Mouse (Mus musculus): Measurements from ENCODE around the gene Rad51b. TPM values are rescaled to one million over a fixed set of nuclear protein-coding genes. Genes with fewer than 3 reads are reported as not detected.
"Not testable (repeated sequence)": the region's sequence is repeated elsewhere in the genome, so short reads cannot be mapped to it uniquely, and the experiment has no call there.

Gene Rad51b
- polyA plus RNA-seq (2012; rRNA removed) = 1.7 and 2.3 TPM in 2 replicates

DNA sequence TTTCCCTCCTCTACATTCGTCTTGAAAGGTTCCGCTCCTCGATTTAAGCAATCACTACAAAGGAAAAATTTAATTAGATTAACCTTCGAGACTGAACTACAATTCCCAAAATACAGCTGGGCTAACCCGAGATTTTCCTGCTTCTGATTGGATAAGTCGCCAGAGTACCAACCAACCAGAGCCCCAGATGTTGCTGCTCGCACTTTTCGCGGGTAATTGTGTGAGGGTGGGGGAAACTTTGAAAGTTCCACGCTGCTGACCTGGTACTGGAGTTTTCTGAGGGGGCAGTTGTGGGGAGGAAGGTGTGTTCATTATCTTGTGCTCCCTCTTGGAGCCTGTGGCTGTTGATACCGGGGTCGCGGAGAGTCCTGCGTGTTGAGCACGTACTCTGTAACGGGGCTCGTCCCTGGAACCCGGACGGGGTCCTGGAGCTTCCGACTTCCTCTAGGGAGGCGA lies at the start of gene Rad51b:
TSS of gene Rad51b (plus strand) at position 162 of the 456 bp plus-strand sequence.
- peak; percentile 30 for DNase-seq (ENCODE audit: low spot score)

GRCm38 (mm10) chr12:79248110-79248509 lies 49.0 kb upstream of the Rad51b start:
- DNase-seq (ENCODE audit: low spot score) = no peak

GRCm38 (mm10) chr12:79253294-79254053 lies 43.6 kb upstream of the Rad51b start:
- no peak for DNase-seq (ENCODE audit: low spot score)

DNA sequence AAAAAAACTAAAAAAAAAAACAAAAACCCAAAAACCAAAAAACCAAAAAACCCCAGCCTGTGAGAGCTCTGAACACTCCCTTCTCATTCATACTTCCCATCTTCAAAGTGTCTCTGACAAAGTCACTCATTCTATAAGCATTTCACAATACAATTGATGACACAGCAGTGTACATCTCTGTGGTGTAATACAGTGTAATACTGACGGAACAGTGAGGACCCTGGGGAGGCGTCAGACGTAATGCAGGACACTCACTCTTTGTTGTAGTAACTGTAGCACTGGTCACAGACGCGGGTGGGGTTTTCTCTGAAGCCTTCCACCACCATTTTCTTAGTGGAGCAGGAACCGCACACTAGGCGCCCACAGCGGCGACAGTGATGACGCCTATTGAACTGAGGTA lies 42.1 kb upstream of the Rad51b start:
- no peak for DNase-seq (ENCODE audit: low spot score)

GRCm38 (mm10) chr12:79260154-79260553 lies 36.9 kb upstream of the Rad51b start:
- DNase-seq (ENCODE audit: low spot score) = no peak

DNA sequence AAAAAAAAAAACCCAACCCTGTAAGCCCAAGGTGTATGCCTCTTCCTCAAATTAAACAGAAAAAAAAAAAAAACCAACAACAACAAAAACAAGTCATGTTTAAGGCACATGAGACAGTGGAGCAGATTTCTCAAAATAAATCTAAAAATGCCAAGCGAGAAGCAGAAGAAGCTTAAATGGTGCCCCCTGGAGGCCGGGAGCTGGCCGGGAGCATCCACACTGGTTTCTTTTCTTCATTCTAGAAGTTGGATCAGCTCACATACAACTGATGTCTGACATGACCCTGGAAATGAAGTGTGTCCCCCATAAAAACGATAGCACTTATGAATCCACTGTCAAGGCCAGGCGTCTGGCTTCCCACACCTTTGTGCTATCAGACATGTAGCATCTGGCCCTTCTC lies 36.0 kb upstream of the Rad51b start:
- DNase-seq (ENCODE audit: low spot score) = no peak

- DNase-seq (ENCODE audit: low spot score) = no peak
These were observed 24.5 kb upstream of the Rad51b start for GRCm38 (mm10) chr12:79272604-79273003.

- no peak for DNase-seq (ENCODE audit: low spot score)
These were observed 17.5 kb upstream of the Rad51b start for GRCm38 (mm10) chr12:79279513-79280115.

- DNase-seq (ENCODE audit: low spot score) = no peak
These were observed 14.5 kb upstream of the Rad51b start for GRCm38 (mm10) chr12:79282595-79282994.

DNA sequence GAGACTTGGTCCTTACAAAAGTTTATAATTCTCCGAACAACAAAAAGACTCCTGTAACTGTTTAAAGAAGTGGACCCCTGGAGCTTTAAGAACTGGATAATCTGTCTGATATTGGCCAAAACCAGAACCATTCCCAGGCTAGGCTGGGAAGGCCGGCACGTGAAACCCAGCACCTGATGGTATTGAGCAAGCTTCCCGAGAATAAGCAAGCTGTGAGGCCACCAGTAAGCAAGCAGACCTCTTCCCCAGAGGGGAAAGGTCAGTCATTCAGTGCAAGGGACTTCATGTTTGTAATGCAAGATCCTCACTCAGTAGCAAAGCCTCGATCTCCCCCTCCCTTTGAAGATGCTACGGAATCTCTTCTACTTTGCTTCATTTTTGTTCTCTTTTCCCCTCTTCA lies 4.2 kb upstream of the Rad51b start:
- no peak for DNase-seq (ENCODE audit: low spot score)

DNA sequence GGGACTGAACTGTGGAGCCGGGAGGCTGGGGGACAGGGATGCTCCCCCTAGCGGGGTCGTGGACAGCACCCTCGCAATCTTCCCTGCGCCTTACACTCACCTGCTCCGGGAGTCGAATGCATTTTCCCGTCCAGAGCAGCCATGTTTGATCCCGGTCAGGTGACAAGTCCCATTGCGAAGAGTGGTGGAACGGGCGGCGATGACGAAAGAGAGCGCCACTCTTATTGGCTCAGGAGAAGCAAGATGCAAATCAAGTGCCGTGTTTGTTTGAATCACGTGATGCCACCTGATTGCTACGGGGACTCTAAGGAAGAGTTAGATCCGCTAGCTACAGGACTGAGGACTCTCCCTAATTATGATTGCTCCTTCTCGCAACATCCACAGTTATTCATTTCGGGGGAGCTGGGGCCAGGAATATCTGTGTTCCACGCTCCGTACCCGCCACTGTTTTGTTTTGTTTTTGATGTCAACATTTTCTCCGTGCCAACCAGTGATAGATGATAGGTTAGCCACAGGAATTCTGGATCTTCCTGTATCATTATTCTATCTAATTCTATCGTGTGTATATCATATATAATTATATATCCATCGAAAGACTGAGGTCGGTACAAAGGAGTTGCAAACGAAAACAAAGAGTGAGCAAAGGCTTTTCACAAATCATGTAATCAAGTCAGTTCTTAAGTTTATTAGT lies 811 bp upstream of the Rad51b start, which contains the start of gene Zfyve26:
TSS of gene Zfyve26 (minus strand) at position 179 of the 691 bp plus-strand sequence.
- peak; percentile 76 for DNase-seq (ENCODE audit: low spot score)

- no peak for DNase-seq (ENCODE audit: low spot score)
These were observed 978 bp downstream of the Rad51b start for GRCm38 (mm10) chr12:79297884-79298636.

- no peak for DNase-seq (ENCODE audit: low spot score)
These were observed 4.7 kb downstream of the Rad51b start for GRCm38 (mm10) chr12:79301802-79302201.

DNA sequence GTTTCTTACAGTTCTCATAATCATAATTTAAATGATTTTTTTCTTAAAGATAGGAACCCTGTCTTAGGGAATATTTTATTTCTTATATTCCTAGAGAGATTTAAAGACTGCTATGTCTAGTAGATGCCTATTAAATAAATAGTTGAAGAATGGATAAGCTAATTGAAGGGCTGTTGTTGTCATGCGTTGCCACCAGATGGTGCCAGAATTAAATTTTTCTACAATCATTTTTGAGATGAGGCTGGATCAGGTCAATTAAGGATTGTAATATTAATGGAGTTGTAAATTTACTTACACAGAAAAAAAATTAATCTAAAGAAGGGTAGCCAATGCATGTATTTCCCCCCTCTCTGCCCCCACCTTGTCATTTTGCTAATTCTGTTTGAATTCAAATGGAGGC lies 8.0 kb downstream of the Rad51b start:
- no peak for DNase-seq (ENCODE audit: low spot score)

- no peak for DNase-seq (ENCODE audit: low spot score)
These were observed 8.9 kb downstream of the Rad51b start for GRCm38 (mm10) chr12:79306013-79306412.

- DNase-seq (ENCODE audit: low spot score) = no peak
These were observed 16.6 kb downstream of the Rad51b start for GRCm38 (mm10) chr12:79313721-79314120.

DNA sequence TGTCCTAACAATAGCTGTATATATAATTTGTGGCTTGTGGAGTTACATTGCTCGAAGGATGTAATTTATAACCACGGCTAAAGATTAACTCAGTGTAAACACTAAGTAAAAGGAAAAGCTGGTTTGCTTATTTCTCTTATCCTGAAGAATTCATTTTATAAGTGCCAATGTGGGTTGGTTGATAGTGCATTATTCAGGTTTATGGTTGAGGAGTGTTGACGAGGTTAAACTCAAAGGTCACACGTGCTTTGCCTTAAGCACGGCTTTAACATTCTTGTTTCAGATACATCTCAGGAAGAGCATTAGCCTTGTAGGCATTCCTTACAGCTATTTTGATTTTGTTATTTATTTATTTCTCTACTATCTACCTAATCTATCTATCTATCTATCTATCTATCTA lies 20.3 kb downstream of the Rad51b start:
- DNase-seq (ENCODE audit: low spot score) = no peak

- DNase-seq (ENCODE audit: low spot score) = no peak
These were observed 23.8 kb downstream of the Rad51b start for GRCm38 (mm10) chr12:79320895-79321294.

- not testable (repeated sequence) for DNase-seq (ENCODE audit: low spot score)
These were observed 25.5 kb downstream of the Rad51b start for GRCm38 (mm10) chr12:79322539-79322938.

DNA sequence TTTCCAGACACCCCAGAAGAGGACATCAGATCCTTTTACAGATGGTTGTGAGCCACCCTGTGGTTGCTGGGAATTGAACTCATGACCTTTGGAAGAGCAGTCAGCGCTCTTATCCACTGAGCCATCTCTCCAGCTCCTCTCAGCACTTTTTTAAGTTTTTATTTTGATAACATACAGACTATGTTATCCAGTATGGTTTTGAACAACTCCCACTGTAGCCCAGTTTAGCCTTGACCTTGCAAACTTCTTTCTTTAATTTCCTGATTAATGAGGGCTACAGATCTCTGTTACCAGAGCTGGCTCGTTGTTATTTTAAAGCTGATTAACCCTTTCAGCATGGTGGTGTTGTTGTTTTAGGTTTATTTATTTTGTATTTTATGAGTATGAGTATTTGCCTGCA lies 29.2 kb downstream of the Rad51b start:
- no peak for DNase-seq (ENCODE audit: low spot score)

GRCm38 (mm10) chr12:79326745-79327144 lies 29.7 kb downstream of the Rad51b start:
- DNase-seq (ENCODE audit: low spot score) = no peak

DNA sequence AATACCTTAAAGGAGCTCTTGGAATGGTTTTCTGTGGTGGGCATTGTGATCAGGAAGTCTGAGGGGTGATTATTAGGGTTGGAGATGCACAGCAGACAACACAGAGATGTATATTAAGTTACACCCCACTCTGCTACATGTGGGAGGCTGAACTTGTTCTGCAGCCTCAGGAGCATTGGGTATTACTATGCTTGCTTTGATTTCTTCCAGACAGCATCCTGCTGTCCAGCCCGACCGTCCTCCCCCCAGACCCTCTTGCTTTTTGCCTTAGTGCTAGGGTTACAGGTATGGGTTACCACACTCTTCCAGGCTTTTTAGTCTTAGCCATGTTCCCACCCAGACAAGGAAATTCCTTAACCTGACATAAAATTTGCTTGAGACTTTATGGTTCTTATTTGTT lies 30.8 kb downstream of the Rad51b start:
- DNase-seq (ENCODE audit: low spot score) = no peak
